Mouse (Mus musculus) small intestine, adult 2 months (tissue): Measurements from ENCODE around the gene Apoa1. TPM values are rescaled to one million over a fixed set of nuclear protein-coding genes. Genes with fewer than 3 reads are reported as not detected.

Experiments used
- H3K27ac ChIP-seq: fragments of 200-500 bp; 2 replicates; pipeline ENCODE4 v1.5.1; 2012; ENCODE audit warnings: low read depth, low read length, control low read depth, inconsistent platforms; ENCODE audit not compliant: insufficient read depth
- H3K27me3 ChIP-seq: fragments of 200-500 bp; 2 replicates; pipeline ENCODE4 v1.6.1; 2012; ENCODE audit warnings: mild to moderate bottlenecking, moderate library complexity, low read length, inconsistent platforms; ENCODE audit not compliant: control insufficient read depth, insufficient read depth
- H3K36me3 ChIP-seq: fragments of 200-500 bp; 2 replicates; pipeline ENCODE4 v1.6.1; 2012; ENCODE audit warnings: mild to moderate bottlenecking, low read length, control low read depth, inconsistent platforms; ENCODE audit not compliant: control insufficient read depth, insufficient read depth
- H3K4me1 ChIP-seq: fragments of 200-500 bp; 2 replicates; pipeline ENCODE4 v1.6.1; 2012; ENCODE audit warnings: low read length, inconsistent platforms, mixed read lengths; ENCODE audit not compliant: control insufficient read depth, insufficient read depth, insufficient read length
- H3K4me3 ChIP-seq: fragments of 200-500 bp; 2 replicates; pipeline ENCODE4 v1.5.1; 2012; ENCODE audit warnings: low read depth, mild to moderate bottlenecking, control low read depth, inconsistent platforms, low read length, moderate library complexity
- CTCF ChIP-seq: fragments of 200-500 bp; IDR thresholded peaks from 2 replicates; pipeline ENCODE4 v1.5.1; 2012; ENCODE audit warnings: low read depth, mild to moderate bottlenecking, control low read depth, inconsistent platforms, low read length, moderate library complexity, mixed read lengths; ENCODE audit not compliant: insufficient replicate concordance, insufficient read length; ENCODE audit errors: extremely low read depth
- POLR2A ChIP-seq: fragments of 200-500 bp; IDR thresholded peaks from 2 replicates; pipeline ENCODE4 v1.6.1; 2012; ENCODE audit warnings: low read depth, mild to moderate bottlenecking, control low read depth, inconsistent platforms, low read length, moderate library complexity
- WGBS: fragments of 180-500 bp; shearing (Covaris S2); methylation state at CpG from one replicate; pipeline ENCODE4 v1.1.7; 2018; 5-methylcytosine and 5-hydroxymethylcytosine counted together
- polyA plus RNA-seq: library from polyadenylated mRNA; depleted of rRNA; stranded (reverse); fragments of >200 nt; gene quantifications from 2 replicates; pipeline ENCODE4 v1.2.3, GENCODE M21; 2012

Gene Apoa1
- polyA plus RNA-seq, 1 experiment: 15,923 TPM

DNA sequence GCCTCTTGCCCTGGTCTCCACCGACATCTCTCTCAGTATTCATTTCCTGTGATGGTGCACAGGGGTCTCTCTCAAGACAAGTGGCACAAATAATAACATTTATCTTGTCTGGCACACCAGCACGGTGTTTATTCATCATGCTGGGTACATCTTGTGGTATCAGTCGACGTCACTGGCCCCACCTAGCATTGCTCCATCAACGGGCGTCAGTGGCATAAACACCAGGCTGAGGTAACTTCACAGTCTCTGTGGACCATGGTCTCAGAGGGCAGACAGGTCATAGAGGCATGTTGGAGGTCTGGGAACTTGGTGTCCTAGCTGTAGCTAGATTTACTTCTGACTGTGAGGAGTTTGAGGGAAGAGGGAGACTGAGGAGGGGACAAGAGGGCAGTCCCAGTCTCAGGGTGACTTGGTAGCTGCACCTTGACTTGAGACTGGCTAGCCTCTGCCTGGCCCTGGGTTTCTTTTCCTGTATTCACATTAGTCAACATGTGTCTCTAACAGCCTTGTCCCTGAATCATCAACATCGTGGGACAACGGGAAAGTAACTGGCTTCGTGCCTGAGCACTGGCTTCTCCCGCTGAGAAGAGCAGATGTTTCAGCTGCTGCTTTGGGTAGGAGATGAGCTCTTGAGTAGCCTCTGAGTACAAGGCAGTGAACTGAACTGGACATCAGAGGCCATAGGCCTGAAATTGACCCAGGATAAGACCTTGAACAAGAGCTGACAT is 28.4 kb downstream of the Apoa1 start:
- TF ChIP-seq CTCF (no peak), POLR2A (no peak)
- H3K36me3 ChIP-seq: no peaks in the 10 kb centered on the region
- WGBS: 64% methylated on average over 10 of the region's 10 CpGs
- no peak overlapping the region for H3K27ac ChIP-seq
- no peaks in the 10 kb centered on the region for H3K4me1 ChIP-seq
- no peak overlapping the region for H3K4me3 ChIP-seq
- H3K27me3 ChIP-seq: no peaks in the 10 kb centered on the region

DNA sequence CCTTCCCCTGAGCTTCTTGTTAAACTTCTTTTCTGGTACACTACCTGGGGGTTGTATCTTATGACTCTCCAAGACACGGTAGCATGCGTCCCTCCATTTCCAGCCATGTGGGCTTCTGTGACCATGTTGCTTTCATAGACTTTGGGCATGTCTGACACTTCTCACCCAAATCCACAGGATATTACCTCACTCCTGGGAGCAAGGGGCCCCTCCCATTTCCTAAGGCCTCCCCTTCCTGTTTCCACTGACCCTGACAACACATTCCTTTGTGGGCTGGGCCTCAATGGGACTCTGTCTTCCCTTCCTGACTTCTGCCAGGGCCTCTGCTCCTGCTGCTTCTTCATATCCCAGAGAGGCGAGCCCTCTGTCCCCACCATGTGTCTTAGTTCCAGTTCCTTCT is 29.2 kb downstream of the Apoa1 start:
- Histone ChIP-seq H3K4me3 (no peak overlapping the region), H3K27me3 (no peaks in the 10 kb centered on the region), H3K36me3 (no peaks in the 10 kb centered on the region), H3K27ac (no peak overlapping the region), H3K4me1 (no peaks in the 10 kb centered on the region)
- WGBS: 90% methylated on average over 3 of the region's 3 CpGs
- TF ChIP-seq CTCF (no peak), POLR2A (no peak)

DNA sequence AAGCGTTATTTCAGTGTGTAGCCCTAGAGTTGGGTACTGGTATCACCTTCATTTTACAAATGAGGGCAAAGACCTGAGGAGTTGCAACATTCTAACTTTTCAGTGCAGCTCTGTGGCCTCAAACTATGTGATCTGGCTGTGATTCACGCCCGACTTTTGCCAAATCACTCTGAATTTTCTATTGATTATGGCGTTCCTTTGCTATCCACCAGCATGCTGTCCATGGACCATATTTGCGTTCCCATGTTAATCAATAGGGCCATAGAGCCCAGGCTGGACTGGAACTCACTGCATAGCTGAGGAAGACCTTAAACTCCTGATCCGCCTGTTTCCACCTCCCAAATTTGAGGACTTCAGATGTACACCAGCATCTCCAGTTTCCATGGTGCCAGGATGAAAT is 30.7 kb downstream of the Apoa1 start:
- Histone ChIP-seq H3K27ac (no peak overlapping the region), H3K27me3 (no peaks in the 10 kb centered on the region), H3K4me3 (no peak overlapping the region), H3K4me1 (no peaks in the 10 kb centered on the region), H3K36me3 (no peaks in the 10 kb centered on the region)
- WGBS: 86% methylated on average over 6 of the region's 6 CpGs
- no peak for TF ChIP-seq CTCF
- TF ChIP-seq POLR2A: no peak

DNA sequence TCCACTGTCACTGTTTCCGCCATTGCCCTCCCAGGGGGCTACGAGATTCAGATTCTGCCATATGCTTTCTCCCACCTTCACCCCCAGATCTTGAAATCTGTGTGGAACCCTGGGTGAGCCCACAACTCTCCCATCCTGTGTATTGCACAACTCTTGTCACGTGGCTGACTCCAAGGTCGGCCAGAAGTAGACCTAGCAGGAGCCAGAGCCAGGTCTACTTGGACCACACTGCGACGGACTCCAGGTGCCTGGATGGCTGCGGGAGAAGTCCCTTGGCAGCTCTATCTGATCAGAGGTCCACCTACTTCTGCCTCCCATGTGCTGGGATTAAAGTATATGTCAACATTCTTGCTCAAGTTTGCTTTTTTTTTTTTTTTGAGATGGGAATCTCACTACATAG is 32.8 kb downstream of the Apoa1 start:
- Histone ChIP-seq H3K27me3 (no peaks in the 10 kb centered on the region), H3K4me1 (peaks cover 2% of the 10 kb centered on the region), H3K4me3 (no peak overlapping the region), H3K36me3 (no peaks in the 10 kb centered on the region), H3K27ac (no peak overlapping the region)
- 73% methylated on average over 7 of the region's 7 CpGs for WGBS
- no peak for TF ChIP-seq CTCF
- TF ChIP-seq POLR2A: no peak

DNA sequence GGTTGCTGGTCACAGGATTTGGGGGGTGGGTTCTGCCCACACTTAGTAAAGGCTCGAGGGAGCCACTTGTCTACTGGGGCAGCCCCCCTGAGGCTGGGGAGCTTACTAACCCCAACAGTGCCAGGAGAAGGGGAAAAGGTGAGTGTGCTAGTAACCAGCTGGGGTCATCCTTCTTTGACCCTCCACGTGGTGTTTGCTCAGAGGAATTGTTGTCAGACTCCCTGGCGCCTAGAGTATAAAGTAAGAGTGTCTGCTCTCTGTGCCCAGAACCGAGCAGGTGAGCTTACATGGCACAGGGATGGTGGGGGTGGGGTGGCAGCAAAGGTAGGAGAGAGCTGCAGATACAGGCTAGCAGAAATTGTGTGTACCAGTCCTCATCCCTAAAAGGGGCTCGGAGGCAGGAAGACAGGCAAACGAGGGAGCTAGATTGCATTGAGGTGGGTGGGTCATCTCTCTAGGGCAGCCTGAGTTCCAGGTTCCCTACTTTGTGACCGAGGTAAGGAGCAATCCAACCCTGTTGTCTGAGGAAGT is 40.0 kb downstream of the Apoa1 start, which contains the start of gene Apoa5:
TSS of gene Apoa5 (plus strand) at position 291 of the 531 bp plus-strand sequence.
- WGBS: 25% methylated on average over 7 of the region's 7 CpGs
- Histone ChIP-seq H3K4me1 (peaks cover 6% of the 10 kb centered on the region), H3K27me3 (no peaks in the 10 kb centered on the region), H3K27ac (no peak within 1 kb of the TSS), H3K36me3 (no peaks in the 10 kb centered on the region), H3K4me3 (no peak within 1 kb of the TSS)
- TF ChIP-seq POLR2A (no peak), CTCF (no peak)

DNA sequence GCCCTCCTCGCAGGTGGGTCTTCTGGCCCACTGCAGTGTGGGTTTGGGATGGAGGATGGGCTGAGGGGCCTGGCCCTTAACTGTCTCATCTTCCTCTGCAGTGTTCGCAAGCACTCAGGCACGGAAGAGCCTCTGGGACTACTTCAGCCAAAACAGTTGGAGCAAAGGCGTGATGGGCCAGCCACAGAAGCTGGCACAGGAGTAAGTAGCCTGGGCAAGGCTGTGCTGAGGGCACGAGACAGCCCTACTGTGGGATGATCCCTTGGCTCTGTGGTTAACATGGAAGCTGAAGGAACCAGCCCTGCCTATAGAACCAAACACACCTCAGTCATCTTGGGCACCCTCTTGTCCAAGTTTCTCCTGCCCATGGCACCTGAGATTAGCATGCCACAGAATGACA is 40.7 kb downstream of the Apoa1 start:
- H3K27ac ChIP-seq: no peak overlapping the region
- H3K27me3 ChIP-seq: no peaks in the 10 kb centered on the region
- H3K4me3 ChIP-seq: no peak overlapping the region
- TF ChIP-seq POLR2A (no peak), CTCF (no peak)
- H3K36me3 ChIP-seq: no peaks in the 10 kb centered on the region
- H3K4me1 ChIP-seq: peaks cover 10% of the 10 kb centered on the region
- WGBS: 94% methylated on average over 5 of the region's 5 CpGs

DNA sequence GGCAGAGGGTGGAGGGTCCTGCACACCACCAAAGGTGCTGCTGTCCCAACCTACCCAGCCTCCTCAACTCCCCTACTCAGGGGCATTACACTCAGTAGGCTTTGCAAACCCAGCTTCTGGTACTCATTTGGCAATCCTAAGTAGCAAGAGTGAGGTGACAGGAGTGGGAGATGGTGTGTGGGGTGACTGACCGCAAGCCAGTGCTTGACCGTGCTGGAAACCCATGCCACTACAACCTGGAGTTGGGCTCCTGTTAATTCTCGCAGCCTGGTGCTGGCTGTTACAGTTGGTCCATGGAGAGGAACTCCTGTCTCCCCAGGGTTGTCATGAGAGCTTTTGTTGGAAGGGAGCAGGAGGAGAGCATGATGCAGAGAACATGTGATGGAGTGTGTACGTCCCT is 42.4 kb downstream of the Apoa1 start:
- 95% methylated on average over 4 of the region's 4 CpGs for WGBS
- H3K4me3 ChIP-seq: no peak overlapping the region
- no peaks in the 10 kb centered on the region for H3K27me3 ChIP-seq
- peaks cover 10% of the 10 kb centered on the region for H3K4me1 ChIP-seq
- TF ChIP-seq POLR2A (no peak), CTCF (no peak)
- peaks cover 6% of the 10 kb centered on the region for H3K36me3 ChIP-seq
- no peak overlapping the region for H3K27ac ChIP-seq
